Mouse (Mus musculus) heart, postnatal 0 days (tissue): ENCODE results near the gene Atf6b. TPM values are rescaled to one million over a fixed set of nuclear protein-coding genes. Genes with fewer than 3 reads are reported as not detected.

Experiments used
- ATAC-seq: fragments of 200-750 bp; cut with Nextera tagmentation; 2 replicates; pipeline ENCODE4 v1.8.0; 2017; ENCODE audit warnings: low read depth, moderate number of reproducible peaks, moderate library complexity; ENCODE audit not compliant: insufficient read depth
- DNase-seq: peaks from one replicate; pipeline ENCODE4 v3.0.0-alpha.2; 2016; ENCODE audit warnings: low spot score
- H3K27ac ChIP-seq: fragments of 300-500 bp; sonication (generic); 2 replicates; pipeline ENCODE4 v1.5.1; 2014; ENCODE audit warnings: low read depth, mild to moderate bottlenecking
- H3K27me3 ChIP-seq: fragments of 300-500 bp; sonication (generic); 2 replicates; pipeline ENCODE4 v1.6.1; 2014; ENCODE audit warnings: low read length, mixed read lengths; ENCODE audit not compliant: control insufficient read depth, insufficient read depth
- H3K36me3 ChIP-seq: fragments of 300-500 bp; sonication (generic); replicated peaks from 2 replicates; pipeline ENCODE4 v1.6.1; 2014; ENCODE audit warnings: low read length, mixed read lengths; ENCODE audit not compliant: control insufficient read depth, insufficient read depth
- H3K4me1 ChIP-seq: fragments of 300-500 bp; sonication (generic); 2 replicates; pipeline ENCODE4 v1.6.1; 2014; ENCODE audit warnings: antibody characterized with exemption; ENCODE audit not compliant: control insufficient read depth, insufficient read depth
- H3K4me2 ChIP-seq: fragments of 300-500 bp; sonication (generic); 2 replicates; pipeline ENCODE4 v1.6.1; 2014; ENCODE audit warnings: low read depth, mild to moderate bottlenecking, low read length, moderate library complexity
- H3K4me3 ChIP-seq: fragments of 300-500 bp; sonication (generic); 2 replicates; pipeline ENCODE4 v1.5.1; 2014; ENCODE audit warnings: low read depth, low read length
- H3K9ac ChIP-seq: fragments of 300-500 bp; sonication (generic); replicated peaks from 2 replicates; pipeline ENCODE4 v1.6.1; 2014; ENCODE audit warnings: low read depth, low read length, mixed read lengths
- H3K9me3 ChIP-seq: fragments of 300-500 bp; sonication (generic); replicated peaks from 2 replicates; pipeline ENCODE4 v1.6.1; 2016; ENCODE audit warnings: low read length; ENCODE audit not compliant: control insufficient read depth
- CTCF ChIP-seq: IDR thresholded peaks from 2 replicates; pipeline ENCODE4 v1.5.1; 2016; ENCODE audit warnings: antibody characterized with exemption, control low read depth, low read depth
- EP300 ChIP-seq: IDR thresholded peaks from 2 replicates; pipeline ENCODE4 v1.6.1; 2016; ENCODE audit warnings: antibody characterized with exemption, low read depth
- WGBS: fragments of 180-500 bp; shearing (Covaris S2); extraction: QIAGEN DNeasy Blood & Tissue Kit; methylation state at CpG from one replicate; pipeline ENCODE4 v1.1.7; 2014; 5-methylcytosine and 5-hydroxymethylcytosine counted together
- polyA plus RNA-seq: library from polyadenylated mRNA; unstranded; fragments of >200 nt; fragmentation: Nextera tagmentation; extraction: Ambion mirVana; gene quantifications from 2 replicates; pipeline ENCODE4 v1.2.1, GENCODE M21; 2015
- total RNA-seq: library from RNA; depleted of rRNA; stranded (reverse); fragments of >200 nt; gene quantifications from 2 replicates; pipeline ENCODE4 v1.2.3, GENCODE M21; 2014; ENCODE audit warnings: low replicate concordance

The Atf6b gene
- total and polyA plus RNA-seq, 2 experiments from 2014 or later = 16.6 to 22.5 TPM

DNA sequence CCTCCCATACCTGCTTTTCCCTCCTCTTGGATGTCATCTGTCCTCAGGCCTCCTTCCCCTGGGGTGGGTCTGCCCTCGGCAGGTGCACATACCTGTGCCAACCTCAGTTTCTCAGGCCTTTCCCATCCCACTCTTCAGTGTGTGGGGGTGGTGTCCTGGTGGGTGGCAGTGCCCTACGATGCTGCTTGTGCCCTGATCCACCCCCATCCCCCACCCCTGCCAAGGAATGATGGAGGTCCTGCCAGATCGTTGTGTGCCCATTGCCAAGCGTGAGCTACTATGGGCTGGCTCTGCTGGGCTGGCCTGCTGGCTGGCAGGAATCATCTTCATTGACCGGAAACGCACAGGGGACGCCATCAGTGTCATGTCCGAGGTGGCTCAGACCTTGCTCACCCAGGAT is 35.9 kb upstream of the Atf6b start:
- no peak for TF ChIP-seq CTCF
- TF ChIP-seq EP300 = no peak
- H3K27me3 ChIP-seq = no peaks in the 10 kb centered on the region
- H3K9me3 ChIP-seq = no peaks in the 10 kb centered on the region
- WGBS = 89% methylated on average over 8 of the region's 8 CpGs
- H3K27ac ChIP-seq = no peak overlapping the region
- no peak overlapping the region for H3K9ac ChIP-seq
- H3K36me3 ChIP-seq = peaks cover 51% of the 10 kb centered on the region
- ATAC-seq (no peak), DNase-seq (no peak)
- H3K4me3 ChIP-seq = no peak overlapping the region
- H3K4me1 ChIP-seq = peaks cover 10% of the 10 kb centered on the region
- H3K4me2 ChIP-seq = no peak overlapping the region

DNA sequence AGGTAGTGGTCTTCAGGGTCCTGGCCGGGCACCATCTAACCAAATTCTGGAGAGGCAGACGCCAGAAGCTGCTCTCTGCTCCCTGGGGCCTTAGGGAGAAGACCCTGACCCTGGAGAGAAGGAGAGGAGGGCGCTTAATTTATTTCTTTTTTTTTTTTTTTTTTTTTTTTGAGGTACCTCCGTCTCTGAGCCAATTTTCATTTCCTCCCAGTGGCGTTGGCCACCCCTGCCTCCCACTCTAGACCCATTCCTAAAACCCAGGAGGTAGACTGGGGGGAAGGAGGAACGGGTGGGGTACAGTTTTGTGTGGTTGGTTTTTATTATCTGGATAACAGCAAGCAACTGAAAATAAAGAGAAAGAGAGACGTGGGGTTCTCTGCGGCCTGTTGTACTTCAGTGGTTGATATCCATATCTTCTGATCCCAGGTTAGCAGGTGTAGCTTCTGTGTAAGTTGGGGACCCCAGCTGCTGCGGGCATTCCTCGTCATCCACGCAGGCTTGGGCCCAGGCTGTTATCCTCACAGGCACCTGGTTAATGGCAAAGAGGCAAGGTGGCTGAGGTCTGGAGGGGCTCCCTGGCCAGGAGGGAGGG is 33.8 kb upstream of the Atf6b start:
- DNase-seq (no peak), ATAC-seq (no peak)
- no peak overlapping the region for H3K27ac ChIP-seq
- WGBS = 82% methylated on average over 11 of the region's 11 CpGs
- TF ChIP-seq EP300 = no peak
- no peak for TF ChIP-seq CTCF
- no peaks in the 10 kb centered on the region; the same call in 1 of the 2 replicates for H3K4me1 ChIP-seq
- H3K9me3 ChIP-seq = no peaks in the 10 kb centered on the region
- no peak overlapping the region for H3K4me3 ChIP-seq
- H3K36me3 ChIP-seq = peaks cover 55% of the 10 kb centered on the region
- H3K27me3 ChIP-seq = no peaks in the 10 kb centered on the region
- H3K9ac ChIP-seq = no peak overlapping the region
- H3K4me2 ChIP-seq = no peak overlapping the region

DNA sequence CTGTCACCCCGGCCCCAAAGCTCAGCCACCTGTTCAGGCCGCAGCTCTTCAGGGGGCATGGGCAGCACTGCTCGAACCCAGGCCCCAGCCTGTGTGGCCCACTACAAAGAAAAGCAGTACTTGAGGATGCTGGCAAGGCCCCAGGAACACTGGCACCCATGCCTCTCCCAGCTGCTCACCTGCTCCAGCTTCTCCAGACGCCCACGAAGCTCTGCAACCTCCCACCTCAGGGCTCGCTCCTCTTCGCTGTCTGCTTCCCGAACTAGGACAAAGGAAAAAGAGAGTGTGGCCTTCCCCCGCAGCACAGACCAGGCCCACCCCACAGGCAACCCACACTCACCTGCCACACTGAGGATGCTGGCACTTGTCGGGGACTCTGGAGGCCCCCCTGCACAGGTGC is 33.1 kb upstream of the Atf6b start:
- WGBS = 81% methylated on average over 10 of the region's 10 CpGs
- H3K36me3 ChIP-seq = peaks cover 55% of the 10 kb centered on the region

DNA sequence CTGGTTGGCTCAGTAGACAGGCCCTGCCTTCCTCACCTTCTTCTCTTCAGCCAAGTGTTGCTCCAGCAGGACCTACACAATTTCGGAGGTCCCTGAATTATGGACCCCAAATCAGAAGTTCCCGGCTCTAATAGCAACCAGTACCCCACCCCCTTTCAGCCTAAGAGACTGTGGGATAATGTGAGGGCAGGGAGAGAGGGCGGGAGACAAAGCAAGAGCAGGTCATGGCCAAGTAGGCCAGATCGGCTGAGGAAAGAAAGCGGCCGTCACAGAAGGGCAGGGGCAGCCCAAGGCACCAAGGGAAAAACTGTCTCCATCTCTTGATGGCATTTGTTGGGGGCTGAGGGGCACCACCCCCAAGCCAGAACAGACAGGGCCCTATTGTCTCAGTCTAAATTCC is 31.1 kb upstream of the Atf6b start, which contains the start of gene Egfl8:
Gene Egfl8, minus strand, starts transcription at position 101 of the 400 bp plus-strand sequence.
- H3K4me2 ChIP-seq = no peak within 1 kb of the TSS
- H3K4me3 ChIP-seq = no peak within 1 kb of the TSS
- no peak for ATAC-seq
- no peaks in the 10 kb centered on the region for H3K4me1 ChIP-seq
- no peaks in the 10 kb centered on the region for H3K27me3 ChIP-seq
- no peak within 1 kb of the TSS for H3K27ac ChIP-seq
- DNase-seq = no peak
- peaks cover 58% of the 10 kb centered on the region for H3K36me3 ChIP-seq
- H3K9me3 ChIP-seq = no peaks in the 10 kb centered on the region
- no peak within 1 kb of the TSS for H3K9ac ChIP-seq
- no peak for TF ChIP-seq CTCF
- TF ChIP-seq EP300 = no peak
- 74% methylated on average over 6 of the region's 6 CpGs for WGBS

More for the DNA sequence above, 33.1 kb upstream of the Atf6b start:
- DNase-seq (no peak), ATAC-seq (no peak)
- TF ChIP-seq EP300 (no peak), CTCF (no peak)
- Histone ChIP-seq H3K4me1 (no peaks in the 10 kb centered on the region; the same call in 1 of the 2 replicates), H3K9ac (no peak overlapping the region), H3K4me2 (no peak overlapping the region), H3K27me3 (no peaks in the 10 kb centered on the region), H3K4me3 (no peak overlapping the region), H3K9me3 (no peaks in the 10 kb centered on the region), H3K27ac (no peak overlapping the region)

DNA sequence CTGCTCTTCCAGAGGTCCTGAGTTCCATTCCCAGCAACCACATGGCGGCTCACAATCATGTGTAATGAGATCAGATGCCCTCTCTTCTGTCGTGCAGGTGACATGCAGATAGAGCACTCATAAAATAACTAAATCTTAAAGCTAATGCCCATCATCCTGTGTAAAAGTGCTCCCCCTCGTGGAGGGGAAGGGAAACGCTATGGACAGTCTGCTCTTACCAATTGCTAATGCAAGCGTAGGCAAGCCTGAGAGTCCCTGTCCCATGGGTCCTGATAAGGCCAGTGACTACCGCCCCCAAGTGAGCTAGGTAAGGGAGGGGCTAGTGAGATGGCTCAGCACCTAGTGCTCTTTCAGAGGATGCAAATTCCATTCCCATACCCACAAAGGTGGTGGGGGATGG is 27.9 kb upstream of the Atf6b start:
- WGBS = 20% methylated on average over 6 of the region's 6 CpGs
- Histone ChIP-seq H3K4me2 (no peak overlapping the region), H3K4me1 (no peaks in the 10 kb centered on the region), H3K9me3 (no peaks in the 10 kb centered on the region), H3K9ac (no peak overlapping the region), H3K27ac (no peak overlapping the region), H3K4me3 (no peak overlapping the region), H3K27me3 (no peaks in the 10 kb centered on the region), H3K36me3 (peaks cover 58% of the 10 kb centered on the region)
- DNase-seq (no peak), ATAC-seq (0 out of 2 replicates have a peak, but pooled peaks have one; percentile 24)
- TF ChIP-seq EP300 = no peak
- peak; percentile 81 for TF ChIP-seq CTCF

DNA sequence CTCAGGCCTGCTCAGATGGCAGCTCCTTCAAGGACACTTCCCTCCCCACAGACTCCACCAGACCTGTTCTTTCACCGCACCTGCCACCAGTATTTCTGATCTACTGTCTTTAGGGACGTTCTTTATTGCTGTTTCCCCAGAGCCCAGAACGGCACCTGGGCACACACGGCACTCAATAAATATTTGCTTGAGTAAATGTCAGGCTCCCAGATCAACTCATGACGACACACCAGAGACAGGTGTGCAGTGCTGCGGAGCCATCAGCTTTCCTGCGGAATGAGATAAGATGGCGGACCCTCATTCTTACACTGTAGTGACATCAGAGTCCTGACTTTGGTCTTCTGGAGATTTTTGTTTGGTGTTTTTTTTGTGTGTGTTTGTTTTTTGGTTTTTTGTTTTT is 25.9 kb upstream of the Atf6b start:
- no peak overlapping the region for H3K27ac ChIP-seq
- DNase-seq (no peak), ATAC-seq (no peak)
- no peaks in the 10 kb centered on the region for H3K9me3 ChIP-seq
- no peak overlapping the region for H3K4me3 ChIP-seq
- H3K4me1 ChIP-seq = no peaks in the 10 kb centered on the region
- no peaks in the 10 kb centered on the region for H3K27me3 ChIP-seq
- peaks cover 55% of the 10 kb centered on the region for H3K36me3 ChIP-seq
- TF ChIP-seq CTCF (no peak), EP300 (no peak)
- 91% methylated on average over 8 of the region's 8 CpGs for WGBS
- no peak overlapping the region for H3K4me2 ChIP-seq
- H3K9ac ChIP-seq = no peak overlapping the region
